Mouse (Mus musculus) myocyte (in vitro differentiated cells): ENCODE measurements around the gene Kcnj4. TPM values are rescaled to one million over a fixed set of nuclear protein-coding genes. Genes with fewer than 3 reads are reported as not detected.
A peak's percentile ranks its signal among the peaks of the same experiment; 100 is the strongest.

ENCODE experiments used
- H3K27me3 ChIP-seq: one replicate; pipeline ENCODE4 v1.6.1; 2011; ENCODE audit not compliant: control insufficient read depth, insufficient read depth, insufficient read length
- H3K36me3 ChIP-seq: one replicate; pipeline ENCODE4 v1.6.1; 2011; ENCODE audit not compliant: control insufficient read depth, insufficient read depth
- H3K4me2 ChIP-seq: one replicate; pipeline ENCODE4 v1.6.1; 2011; ENCODE audit warnings: low read depth, control low read depth
- H3K4me3 ChIP-seq: one replicate; pipeline ENCODE4 v1.5.1; 2011; ENCODE audit warnings: mild to moderate bottlenecking, control low read depth, moderate library complexity
- H3K79me2 ChIP-seq: one replicate; pipeline ENCODE4 v1.6.1; 2011; ENCODE audit not compliant: control insufficient read depth, insufficient read depth
- H3ac ChIP-seq: one replicate; pipeline ENCODE4 v1.6.1; 2011; ENCODE audit not compliant: control insufficient read depth, insufficient read length
- CEBPB ChIP-seq: IDR thresholded peaks from 2 replicates; pipeline ENCODE4 v1.6.1; 2011; ENCODE audit warnings: mild to moderate bottlenecking, moderate library complexity; ENCODE audit not compliant: poor library complexity, insufficient read depth, severe bottlenecking
- E2F4 ChIP-seq: IDR thresholded peaks from one replicate; pipeline ENCODE4 v1.6.1; 2011; ENCODE audit warnings: mild to moderate bottlenecking, control low read depth, moderate library complexity; ENCODE audit not compliant: insufficient read depth
- MAX ChIP-seq: IDR thresholded peaks from one replicate; pipeline ENCODE4 v1.6.1; 2011; ENCODE audit warnings: low read depth, mild to moderate bottlenecking, control low read depth
- MYOD1 ChIP-seq, 3 experiments: IDR thresholded peaks; one replicate each; pipeline ENCODE4 v1.6.1; 2011; ENCODE audit warnings: control low read depth in 2 of 3, low read depth in 2 of 3, mild to moderate bottlenecking in 2 of 3, moderate library complexity in 1 of 3; ENCODE audit not compliant: insufficient read length in 2 of 3, control insufficient read depth in 1 of 3
- MYOG ChIP-seq, 3 experiments: IDR thresholded peaks; one replicate each; pipeline ENCODE4 v1.6.1; 2011; ENCODE audit warnings: control low read depth in 2 of 3, low read depth in 2 of 3, mild to moderate bottlenecking in 2 of 3; ENCODE audit not compliant: insufficient read length in 2 of 3, control insufficient read depth in 1 of 3, insufficient read depth in 1 of 3
- POLR2A ChIP-seq: IDR thresholded peaks from one replicate; pipeline ENCODE4 v1.6.1; 2011; ENCODE audit warnings: low read depth, mild to moderate bottlenecking, control low read depth, moderate library complexity; ENCODE audit not compliant: insufficient read length
- POLR2AphosphoS2 ChIP-seq: IDR thresholded peaks from one replicate; pipeline ENCODE4 v1.6.1; 2011; ENCODE audit warnings: low read depth, control low read depth; ENCODE audit not compliant: insufficient read length
- REST ChIP-seq: IDR thresholded peaks from one replicate; pipeline ENCODE4 v1.6.1; 2011; ENCODE audit warnings: mild to moderate bottlenecking, control low read depth, moderate library complexity; ENCODE audit not compliant: insufficient read depth, insufficient read length
- SRF ChIP-seq: IDR thresholded peaks from one replicate; pipeline ENCODE4 v1.6.1; 2011; ENCODE audit warnings: low read depth; ENCODE audit not compliant: control insufficient read depth, insufficient read length
- TCF12 ChIP-seq: IDR thresholded peaks from one replicate; pipeline ENCODE4 v1.6.1; 2011; ENCODE audit warnings: mild to moderate bottlenecking, control low read depth; ENCODE audit not compliant: poor library complexity, insufficient read depth, severe bottlenecking
- TCF3 ChIP-seq: IDR thresholded peaks from one replicate; pipeline ENCODE4 v1.6.1; 2011; ENCODE audit warnings: low read depth, control low read depth; ENCODE audit not compliant: insufficient read length
- USF1 ChIP-seq: IDR thresholded peaks from one replicate; pipeline ENCODE4 v1.6.1; 2011; ENCODE audit warnings: low read depth, mild to moderate bottlenecking, control low read depth, moderate library complexity
- polyA plus RNA-seq: library from polyadenylated mRNA; unstranded; fragments of >200 nt; fragmentation: generic; extraction: Trizol; gene quantifications from one replicate; pipeline ENCODE4 v1.2.1, GENCODE M21; 2012; ENCODE audit warnings: missing spikeins

Gene Kcnj4
- polyA plus RNA-seq, 1 experiment, result 0.06 TPM

DNA sequence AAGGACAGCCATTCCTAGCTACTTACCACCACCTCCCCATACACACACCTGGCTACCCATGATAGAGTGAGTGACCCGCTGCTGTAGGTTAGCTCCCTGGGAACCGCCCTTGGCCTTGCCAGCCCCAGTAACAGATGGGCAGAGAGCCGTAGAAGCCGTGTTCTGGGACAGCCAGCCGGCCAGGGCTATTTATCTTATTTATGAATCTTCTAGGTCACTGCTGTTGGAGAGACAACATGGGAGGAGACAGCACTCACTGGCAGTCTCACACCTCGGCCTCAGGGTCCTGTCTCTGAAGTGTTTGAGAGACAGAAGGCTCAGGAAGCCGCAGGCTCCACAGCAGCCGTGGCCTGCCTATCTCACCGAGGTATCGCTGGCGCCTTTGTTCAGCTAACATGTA lies 15.6 kb downstream of the Kcnj4 start:
- Histone ChIP-seq H3K4me3 (no peak overlapping the region), H3K27me3 (peaks cover 93% of the 10 kb centered on the region), H3K4me2 (no peak overlapping the region), H3ac (no peak overlapping the region), H3K36me3 (no peaks in the 10 kb centered on the region), H3K79me2 (no peaks in the 10 kb centered on the region)
- TF ChIP-seq POLR2AphosphoS2 (no peak), REST (no peak), E2F4 (no peak), SRF (no peak), TCF12 (no peak), POLR2A (no peak), MYOG (IDR thresholded peaks at IDR 0.05; ENCODE audit: control insufficient read depth in 1 of 3, insufficient read depth in 1 of 3, insufficient read length in 2 of 3, low read depth in 2 of 3) (no peak), CEBPB (no peak), MYOD1 (IDR thresholded peaks at IDR 0.05; ENCODE audit: control insufficient read depth in 1 of 3, insufficient read length in 2 of 3, low read depth in 2 of 3) (no peak), TCF3 (no peak), MAX (no peak), USF1 (no peak)

DNA sequence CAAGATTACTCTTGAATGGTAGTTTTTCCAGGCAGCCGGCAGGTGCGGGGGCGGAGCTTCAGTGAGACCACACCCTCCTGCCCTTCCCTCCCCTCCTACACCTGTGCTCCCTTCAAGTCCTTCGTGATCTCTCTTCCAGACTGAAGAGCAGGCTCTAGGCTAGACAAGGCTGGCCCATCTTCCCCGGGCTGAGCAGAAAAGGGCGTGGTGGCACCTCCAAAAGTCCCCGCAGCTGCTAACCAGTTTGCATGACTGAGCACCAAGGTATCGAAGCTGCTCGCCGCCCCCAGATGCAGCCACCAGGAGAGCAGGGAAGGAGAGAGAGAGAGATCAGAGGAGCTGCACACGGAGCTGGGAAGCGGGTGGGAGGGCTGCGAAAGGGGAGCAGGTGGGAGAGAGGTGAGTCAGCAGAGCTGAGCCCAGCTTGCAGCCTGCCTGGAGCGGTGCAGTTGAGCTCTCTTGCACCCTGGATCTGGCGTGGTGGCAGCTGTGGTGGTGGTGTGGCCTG lies 23.8 kb downstream of the Kcnj4 start:
- peak in 2 of 3 experiments; percentile 26 to 61 for TF ChIP-seq MYOD1 (IDR thresholded peaks at IDR 0.05; ENCODE audit: control insufficient read depth in 1 of 3, insufficient read length in 2 of 3, low read depth in 2 of 3)
- TF ChIP-seq MYOG (IDR thresholded peaks at IDR 0.05; ENCODE audit: control insufficient read depth in 1 of 3, insufficient read depth in 1 of 3, insufficient read length in 2 of 3, low read depth in 2 of 3), result peak in 2 of 3 experiments; percentile 22 to 66
- TF ChIP-seq TCF12, result no peak
- Histone ChIP-seq H3K4me3 (no peak overlapping the region), H3K27me3 (peaks cover 84% of the 10 kb centered on the region), H3ac (no peak overlapping the region), H3K79me2 (no peaks in the 10 kb centered on the region), H3K36me3 (no peaks in the 10 kb centered on the region), H3K4me2 (no peak overlapping the region)

DNA sequence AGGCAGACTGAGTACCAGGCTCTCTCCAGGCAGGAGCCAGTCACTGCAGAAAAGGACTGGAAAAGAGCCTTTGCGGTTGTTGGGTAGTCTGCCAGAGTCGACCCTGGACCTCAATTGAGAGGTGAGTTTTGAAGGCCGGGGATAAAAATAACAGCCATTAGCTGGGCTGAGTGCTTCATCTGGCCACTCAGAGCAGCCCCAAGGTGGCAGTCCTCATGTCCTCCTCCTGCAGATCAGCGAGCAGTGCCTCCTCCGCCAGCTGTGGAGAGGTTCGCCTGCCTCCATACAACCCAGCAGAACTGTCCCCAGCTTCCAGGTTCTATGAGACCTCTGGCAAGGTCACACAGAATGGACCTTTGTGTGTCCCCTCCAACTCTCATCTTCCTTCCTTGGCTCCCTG lies 27.8 kb downstream of the Kcnj4 start:
- Histone ChIP-seq H3K27me3 (peaks cover 63% of the 10 kb centered on the region), H3K4me2 (no peak overlapping the region)

DNA sequence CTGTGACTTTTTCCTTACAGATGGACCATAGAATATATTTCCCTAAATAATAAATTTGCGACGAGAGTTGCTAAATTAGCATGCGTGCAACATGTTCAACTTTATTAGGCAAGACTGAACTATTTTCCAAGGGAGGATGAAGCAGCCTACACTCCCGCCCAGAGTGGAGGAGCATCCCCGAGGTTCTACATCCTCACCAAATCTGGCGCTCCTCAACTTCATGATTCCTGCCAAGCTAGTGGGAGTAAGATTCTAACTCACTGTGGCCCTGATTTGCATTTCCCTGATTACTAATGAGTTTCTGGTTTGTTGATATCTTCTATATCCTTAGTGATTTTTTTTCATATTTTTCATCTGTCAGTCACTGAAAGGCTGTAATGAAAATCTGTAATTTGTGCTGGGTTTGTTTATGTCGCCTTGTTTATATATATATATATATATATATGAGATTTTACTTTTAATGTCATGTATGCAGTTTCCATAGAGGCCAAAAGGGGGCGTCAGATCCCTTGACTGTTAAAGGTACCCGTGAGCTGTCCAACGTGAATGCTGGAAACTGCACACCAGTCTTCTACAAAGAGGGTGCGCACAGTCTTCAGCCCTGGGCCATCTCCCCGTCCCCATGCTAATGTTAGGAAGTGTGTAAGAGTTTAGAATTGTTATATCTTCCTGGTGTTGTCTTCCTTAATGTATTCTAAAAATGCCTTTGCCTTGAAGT lies 31.2 kb downstream of the Kcnj4 start:
- H3K4me3 ChIP-seq, result no peak overlapping the region
- TF ChIP-seq E2F4 (no peak), MYOG (IDR thresholded peaks at IDR 0.05; ENCODE audit: control insufficient read depth in 1 of 3, insufficient read depth in 1 of 3, insufficient read length in 2 of 3, low read depth in 2 of 3) (no peak), CEBPB (no peak), USF1 (no peak), SRF (no peak), TCF3 (no peak), POLR2A (no peak), POLR2AphosphoS2 (no peak), REST (no peak), MAX (no peak)

More for the DNA sequence above, 27.8 kb downstream of the Kcnj4 start:
- H3K36me3 ChIP-seq, result no peaks in the 10 kb centered on the region
- no peak for TF ChIP-seq SRF
- no peak for TF ChIP-seq MYOG (IDR thresholded peaks at IDR 0.05; ENCODE audit: control insufficient read depth in 1 of 3, insufficient read depth in 1 of 3, insufficient read length in 2 of 3, low read depth in 2 of 3)
- TF ChIP-seq POLR2AphosphoS2, result no peak
- TF ChIP-seq TCF12, result no peak
- no peak for TF ChIP-seq E2F4
- no peak for TF ChIP-seq MAX
- no peak overlapping the region for H3K4me3 ChIP-seq
- no peak overlapping the region for H3ac ChIP-seq
- H3K79me2 ChIP-seq, result no peaks in the 10 kb centered on the region

DNA sequence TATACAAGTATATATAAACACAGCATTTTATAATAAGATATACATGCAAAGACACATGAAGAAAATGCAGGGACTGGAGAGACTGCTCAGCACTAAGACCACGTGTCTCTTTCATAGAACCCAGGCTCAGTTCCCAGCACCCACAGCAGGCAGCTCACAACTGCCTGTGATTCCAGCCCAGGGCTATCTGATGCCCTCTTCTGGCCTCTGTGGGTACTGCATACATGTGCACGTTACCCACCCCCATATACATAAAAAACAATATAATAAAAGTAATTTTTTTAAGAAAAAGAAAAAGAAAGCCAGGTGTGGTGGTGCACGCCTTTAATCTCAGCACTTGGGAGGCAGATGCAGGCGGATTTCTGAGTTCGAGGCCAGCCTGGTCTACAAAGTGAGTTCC lies 32.0 kb downstream of the Kcnj4 start:
- Histone ChIP-seq H3K79me2 (no peaks in the 10 kb centered on the region), H3ac (no peak overlapping the region), H3K36me3 (no peaks in the 10 kb centered on the region), H3K4me2 (no peak overlapping the region), H3K27me3 (peaks cover 23% of the 10 kb centered on the region), H3K4me3 (no peak overlapping the region)
- TF ChIP-seq E2F4 (no peak), POLR2A (no peak), CEBPB (no peak), REST (no peak), MAX (no peak), MYOD1 (IDR thresholded peaks at IDR 0.05; ENCODE audit: control insufficient read depth in 1 of 3, insufficient read length in 2 of 3, low read depth in 2 of 3) (no peak), SRF (no peak), TCF12 (no peak), MYOG (IDR thresholded peaks at IDR 0.05; ENCODE audit: control insufficient read depth in 1 of 3, insufficient read depth in 1 of 3, insufficient read length in 2 of 3, low read depth in 2 of 3) (no peak), USF1 (no peak), POLR2AphosphoS2 (no peak), TCF3 (no peak)

More for the DNA sequence above, 31.2 kb downstream of the Kcnj4 start:
- no peaks in the 10 kb centered on the region for H3K79me2 ChIP-seq
- no peaks in the 10 kb centered on the region for H3K36me3 ChIP-seq
- H3ac ChIP-seq, result no peak overlapping the region
- peaks cover 31% of the 10 kb centered on the region for H3K27me3 ChIP-seq
- no peak overlapping the region for H3K4me2 ChIP-seq
